Mouse (Mus musculus) testis, adult 2 months (tissue): ENCODE data around the gene Nol12.

Experiments used
- CTCF ChIP-seq: fragments of 200-500 bp; IDR thresholded peaks from 2 replicates; pipeline ENCODE4 v1.5.1; 2012; ENCODE audit warnings: low read depth, mild to moderate bottlenecking, inconsistent platforms, low read length, moderate library complexity; ENCODE audit not compliant: control insufficient read depth, insufficient read depth, insufficient replicate concordance
- POLR2A ChIP-seq: fragments of 200-500 bp; IDR thresholded peaks from 2 replicates; pipeline ENCODE4 v1.6.1; 2012; ENCODE audit warnings: low read depth, mild to moderate bottlenecking, inconsistent platforms, low read length, moderate library complexity; ENCODE audit not compliant: control insufficient read depth

- TF ChIP-seq CTCF, result no peak
- TF ChIP-seq POLR2A, result no peak
Measured at GRCm38 (mm10) chr15:78897488-78897887, 37.2 kb upstream of the Nol12 start.
